Mouse (Mus musculus): ENCODE results near the gene Tet3.
"Not testable (repeated sequence)": the region's sequence is repeated elsewhere in the genome, so short reads cannot be mapped to it uniquely, and the experiment has no call there.

Gene Tet3

DNA sequence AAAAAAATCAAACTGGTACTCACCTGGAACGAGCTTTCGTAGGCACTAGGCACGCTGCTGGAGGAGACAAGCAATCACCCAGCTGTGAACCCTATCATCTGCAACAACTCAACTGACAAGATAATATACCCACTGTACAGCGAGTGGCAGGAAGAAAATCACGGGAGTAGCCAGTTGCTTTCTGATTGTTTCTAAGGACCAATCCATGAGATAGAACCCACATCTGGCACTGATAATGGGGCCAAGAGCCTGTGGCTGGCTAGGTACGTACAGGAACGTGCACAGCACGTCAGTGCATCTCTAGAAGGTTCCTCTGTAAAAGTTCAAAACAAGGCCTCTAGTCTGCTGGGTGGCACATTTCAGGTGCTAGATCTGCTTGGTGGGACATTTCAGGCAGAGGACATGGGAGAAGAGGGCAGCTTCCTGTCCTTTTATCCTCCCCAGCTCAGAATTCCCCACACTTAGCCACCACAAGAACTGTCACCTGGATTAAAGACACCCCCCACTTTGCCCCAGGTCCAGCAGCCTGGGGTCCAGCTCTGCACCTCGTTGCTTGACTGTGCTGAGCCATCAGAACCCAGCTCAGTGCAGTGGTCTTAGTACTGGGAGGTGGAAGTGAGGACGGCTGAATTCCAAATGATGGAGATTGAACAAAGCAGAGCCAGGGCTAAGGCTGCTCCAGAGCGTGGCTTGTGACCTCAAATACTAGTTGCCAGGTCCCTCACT, 97.2 kb downstream of the Tet3 start:
- no peak for DNase-seq

- no peak for DNase-seq
Measured at GRCm38 (mm10) chr6:83357436-83357835, 101.4 kb downstream of the Tet3 start.

DNA sequence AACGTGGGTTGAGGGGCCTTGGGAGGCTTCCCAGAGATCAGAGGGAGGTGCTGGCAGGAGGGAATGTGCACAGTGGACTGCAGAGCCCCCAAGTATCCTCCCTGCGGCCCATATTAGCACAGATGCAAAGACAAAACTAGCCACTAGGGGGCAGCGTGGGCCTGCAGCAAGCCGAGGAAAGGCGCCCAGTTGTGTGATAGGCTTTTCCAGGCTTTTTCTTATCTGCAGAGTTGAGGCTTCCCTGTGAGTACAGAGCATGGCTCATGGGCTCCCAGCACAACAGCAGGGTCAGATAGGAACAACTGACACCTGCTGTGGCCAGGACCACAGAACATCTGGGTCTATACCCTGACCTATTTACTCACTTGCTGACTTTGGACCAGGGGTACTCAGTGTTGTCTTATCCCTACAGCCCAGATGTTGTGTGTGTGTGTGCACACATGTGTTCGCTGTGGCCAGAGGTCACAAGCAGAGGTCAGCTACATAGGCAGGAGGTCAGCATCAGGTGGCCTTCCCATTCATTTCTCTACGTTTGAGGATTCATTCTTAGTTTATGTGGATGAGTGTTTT, 102.2 kb downstream of the Tet3 start:
- peak; percentile 91 for DNase-seq

DNA sequence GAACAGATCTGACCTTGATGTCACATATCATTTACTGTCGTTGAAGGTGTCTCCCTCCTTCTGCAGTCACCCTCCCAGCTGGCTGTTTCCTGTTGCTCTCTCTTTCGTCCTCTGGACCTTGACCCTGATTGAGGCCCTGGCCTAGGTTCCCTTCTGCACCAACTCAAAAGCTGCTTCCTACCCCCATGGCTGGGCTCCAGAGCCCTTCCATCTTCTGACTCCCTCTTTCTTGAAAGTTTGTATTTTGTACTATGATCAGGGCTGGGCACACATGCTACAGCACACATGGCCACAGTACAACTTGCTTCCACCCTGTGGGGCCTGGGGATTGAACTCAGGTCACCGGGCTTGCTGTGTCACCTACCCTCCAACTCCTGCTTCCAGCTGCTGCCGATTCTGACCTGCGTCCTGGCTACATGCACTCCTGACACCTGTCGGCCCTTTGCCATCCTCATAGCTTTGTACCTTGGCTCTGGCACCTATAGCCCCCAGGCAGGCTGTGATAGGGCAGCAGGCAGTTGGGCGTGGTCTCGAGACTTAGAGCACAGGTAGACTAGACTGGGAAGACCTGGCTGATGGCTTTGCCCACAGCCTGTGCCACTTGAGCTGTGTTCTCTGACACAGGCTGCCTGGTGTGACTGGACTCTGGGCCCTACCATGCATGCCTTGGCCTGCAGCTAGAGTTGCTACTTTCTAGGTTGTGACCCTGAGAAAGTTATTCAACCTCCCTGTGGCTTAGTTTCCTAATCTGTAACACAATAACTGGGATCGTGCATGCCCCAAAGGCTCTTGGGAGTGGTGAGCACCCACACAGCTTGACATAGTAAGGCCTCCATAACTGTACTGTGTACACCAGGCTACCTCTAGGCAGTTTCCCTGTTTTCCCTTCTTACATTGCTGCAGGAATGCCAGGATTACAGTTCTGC, 103.8 kb downstream of the Tet3 start:
- DNase-seq, result no peak

- no peak for DNase-seq
Measured at GRCm38 (mm10) chr6:83352666-83353410, 106.0 kb downstream of the Tet3 start.

DNA sequence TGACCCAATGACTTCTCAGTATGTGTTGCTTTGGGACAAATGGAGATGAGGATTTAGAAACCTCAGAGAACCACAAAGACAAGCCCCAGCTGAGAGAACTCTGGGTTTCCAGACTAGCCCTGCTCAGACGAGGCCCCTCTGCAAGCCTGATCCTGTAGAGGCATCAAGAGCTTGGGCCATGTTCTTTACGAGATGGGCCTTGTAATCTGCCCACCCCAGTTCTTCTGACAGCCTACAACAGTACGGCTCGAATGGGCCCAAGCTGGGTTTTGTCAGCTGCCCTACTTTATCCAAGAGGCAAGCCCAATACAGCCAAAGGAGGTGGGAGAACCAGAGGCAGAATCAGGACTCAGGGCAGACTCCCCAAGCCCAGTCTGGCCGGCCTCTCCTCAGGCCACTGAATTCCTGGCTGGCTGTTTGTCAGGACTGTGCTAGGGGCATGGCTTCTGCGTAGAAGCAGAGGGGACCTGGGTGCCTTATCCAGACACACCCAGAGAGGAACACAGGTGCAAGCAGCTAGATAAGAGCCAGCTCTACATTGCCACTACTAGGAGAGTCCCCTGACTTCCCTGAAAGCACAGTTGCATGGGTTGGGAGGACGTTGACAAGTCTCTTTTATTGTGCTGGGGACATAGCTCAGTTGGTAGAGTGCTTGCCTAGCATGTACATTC, 107.3 kb downstream of the Tet3 start:
- DNase-seq, result no peak

- no peak for DNase-seq
Measured at GRCm38 (mm10) chr6:83350851-83351405, 108.0 kb downstream of the Tet3 start.

- DNase-seq, result no peak
Measured at GRCm38 (mm10) chr6:83350172-83350571, 108.7 kb downstream of the Tet3 start.

DNA sequence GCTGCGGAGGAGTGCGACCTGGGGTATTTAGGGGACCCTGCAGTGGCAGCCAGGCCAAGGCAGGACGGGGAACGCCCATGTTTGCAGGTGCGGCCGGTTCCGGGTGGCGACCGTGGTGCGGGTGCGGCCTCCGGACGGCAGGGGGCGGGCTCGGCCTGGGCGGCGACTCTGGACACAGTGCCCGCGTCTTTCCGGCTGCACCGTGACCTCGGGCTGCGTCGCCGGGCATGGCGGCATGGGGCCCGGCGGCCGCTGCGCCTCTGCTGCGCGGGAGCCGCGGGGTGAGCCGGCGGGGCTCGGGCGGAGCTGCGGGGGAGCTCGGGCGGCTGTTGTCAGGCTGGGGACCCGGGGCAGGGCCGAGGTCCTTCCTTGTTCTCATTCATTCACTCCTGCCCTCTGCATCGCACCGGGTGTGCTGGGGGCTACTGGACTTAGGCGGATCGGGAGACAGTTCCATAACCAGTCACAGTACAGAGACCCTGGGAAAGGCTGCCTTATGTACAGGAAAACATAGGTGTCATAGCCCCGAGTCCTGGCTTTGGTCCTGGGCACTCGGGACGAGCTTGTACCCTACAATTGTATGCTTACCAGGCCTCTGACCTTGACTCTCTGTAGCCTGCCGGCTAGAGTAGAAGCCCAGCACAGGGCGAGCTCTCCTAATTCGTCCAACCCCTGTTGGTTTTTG, 109.5 kb downstream of the Tet3 start:
- peak; percentile 98 for DNase-seq

DNA sequence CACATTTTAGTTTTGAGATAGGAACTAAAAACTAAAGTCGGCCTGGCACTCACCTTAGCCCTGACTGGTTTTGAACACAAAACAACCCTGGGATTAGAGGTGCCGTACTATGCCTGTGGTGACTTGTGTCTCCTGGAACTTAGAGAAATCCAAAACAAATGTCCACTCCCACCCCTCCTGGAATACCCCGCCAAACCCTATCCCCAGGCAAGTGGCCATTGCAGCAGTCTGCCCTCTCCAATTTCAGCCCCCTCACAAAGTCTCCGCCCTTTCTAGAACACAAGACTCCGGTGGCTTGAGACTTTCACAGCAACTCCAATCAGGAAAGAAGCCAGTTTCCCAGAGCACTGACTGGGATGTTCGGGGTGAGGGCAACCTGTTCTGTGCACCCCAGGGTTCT, 110.0 kb downstream of the Tet3 start, which contains the start of gene Bola3:
Gene Bola3 (plus strand): TSS at position 275 of the 400 bp plus-strand sequence.
- no peak for DNase-seq

GRCm38 (mm10) chr6:83347916-83348315, 111.0 kb downstream of the Tet3 start:
- DNase-seq, result no peak

DNA sequence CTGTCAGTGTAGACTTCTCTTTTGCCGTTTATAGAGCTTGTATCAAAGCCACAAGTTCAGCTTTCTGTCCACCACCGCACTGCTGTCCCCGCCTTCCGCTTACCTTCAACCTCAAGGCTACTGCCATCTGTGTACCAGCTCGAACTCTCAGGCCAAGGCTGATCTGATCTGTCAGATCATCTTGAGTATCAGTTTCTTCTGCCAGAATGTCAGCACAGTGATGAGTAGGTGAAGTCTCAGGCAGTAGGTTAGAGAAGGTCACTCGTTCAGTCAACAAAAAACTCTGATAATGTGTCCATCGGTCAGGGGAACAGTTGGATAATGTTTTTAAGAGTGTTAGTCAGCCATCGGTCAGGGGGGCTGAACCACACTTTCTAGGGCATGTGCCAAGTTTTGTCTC, 113.6 kb downstream of the Tet3 start:
- not testable (repeated sequence) for DNase-seq

- DNase-seq, result no peak
Measured at GRCm38 (mm10) chr6:83342957-83343356, 115.9 kb downstream of the Tet3 start.

- DNase-seq, result no peak
Measured at GRCm38 (mm10) chr6:83341387-83341786, 117.5 kb downstream of the Tet3 start.

GRCm38 (mm10) chr6:83327591-83328190, 131.2 kb downstream of the Tet3 start:
- peak; percentile 50 to 56 for DNase-seq

- no peak for DNase-seq
Measured at GRCm38 (mm10) chr6:83326761-83327160, 132.1 kb downstream of the Tet3 start.

DNA sequence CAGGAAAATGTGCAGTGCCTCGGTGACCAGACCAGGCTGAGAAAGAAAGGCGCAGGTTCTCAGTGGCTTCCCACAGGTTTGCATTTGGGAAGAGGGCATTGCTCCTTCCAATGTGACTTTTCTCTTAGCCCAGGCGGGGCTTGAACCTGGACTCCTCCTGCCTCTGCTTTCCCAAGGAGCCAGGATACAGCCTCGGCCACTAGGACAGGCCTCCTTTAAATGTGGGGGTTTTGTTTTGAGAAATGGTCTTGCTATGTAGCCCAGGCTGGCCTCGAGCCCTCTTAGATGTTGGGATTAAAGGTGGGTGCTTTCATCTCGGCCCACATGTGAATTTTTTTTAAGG, 132.5 kb downstream of the Tet3 start:
- DNase-seq, result peak in 1 of 2 experiments; percentile 16

DNA sequence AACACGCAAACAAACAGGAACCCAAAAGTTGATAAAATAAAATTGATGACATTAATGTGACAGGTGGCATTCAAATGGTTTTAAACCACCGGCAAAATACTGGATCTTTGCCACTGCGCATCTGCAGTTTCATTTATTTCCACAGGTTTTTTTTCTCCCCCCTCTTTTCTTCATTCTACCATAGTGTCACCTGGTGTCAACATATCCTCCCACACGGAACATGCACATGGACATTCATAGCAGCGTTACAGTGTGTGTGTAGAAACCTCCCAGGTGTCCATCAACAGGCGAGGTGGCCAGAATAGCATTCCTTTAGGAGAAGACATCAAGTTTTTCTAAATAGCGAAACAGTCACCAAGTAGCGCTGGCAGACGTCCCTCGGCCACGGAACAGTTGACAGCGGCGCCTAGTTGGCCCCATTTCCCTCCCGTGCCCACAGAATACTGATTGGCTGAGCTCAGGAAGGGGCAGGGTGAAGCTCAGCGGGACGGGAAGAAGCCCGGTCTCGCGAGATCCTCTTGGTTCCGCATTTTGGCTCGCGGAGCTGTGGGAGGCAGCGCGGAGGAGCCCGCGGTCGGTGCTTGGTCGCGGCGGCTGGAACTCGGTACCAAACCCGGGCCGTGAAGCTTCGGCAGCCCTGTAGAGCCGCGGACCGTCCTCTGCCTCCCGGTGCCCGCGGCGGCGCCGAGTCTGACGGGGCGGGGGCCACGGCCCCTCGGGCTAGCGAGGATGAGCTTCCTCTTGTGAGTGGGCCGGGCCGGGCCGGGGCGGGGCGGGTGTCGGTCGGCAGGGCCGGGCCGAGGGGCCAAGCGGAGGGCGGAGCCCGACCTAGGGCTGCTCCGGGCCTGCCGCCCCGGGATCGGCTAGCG, 133.1 kb downstream of the Tet3 start, which contains the start of the genes Mthfd2 and Mob1a:
Gene Mthfd2 (minus strand): TSS at position 384 of the 869 bp plus-strand sequence.
Gene Mob1a (plus strand): TSS at position 492 of the 869 bp plus-strand sequence.
- peak; percentile 94 to 95 for DNase-seq

DNA sequence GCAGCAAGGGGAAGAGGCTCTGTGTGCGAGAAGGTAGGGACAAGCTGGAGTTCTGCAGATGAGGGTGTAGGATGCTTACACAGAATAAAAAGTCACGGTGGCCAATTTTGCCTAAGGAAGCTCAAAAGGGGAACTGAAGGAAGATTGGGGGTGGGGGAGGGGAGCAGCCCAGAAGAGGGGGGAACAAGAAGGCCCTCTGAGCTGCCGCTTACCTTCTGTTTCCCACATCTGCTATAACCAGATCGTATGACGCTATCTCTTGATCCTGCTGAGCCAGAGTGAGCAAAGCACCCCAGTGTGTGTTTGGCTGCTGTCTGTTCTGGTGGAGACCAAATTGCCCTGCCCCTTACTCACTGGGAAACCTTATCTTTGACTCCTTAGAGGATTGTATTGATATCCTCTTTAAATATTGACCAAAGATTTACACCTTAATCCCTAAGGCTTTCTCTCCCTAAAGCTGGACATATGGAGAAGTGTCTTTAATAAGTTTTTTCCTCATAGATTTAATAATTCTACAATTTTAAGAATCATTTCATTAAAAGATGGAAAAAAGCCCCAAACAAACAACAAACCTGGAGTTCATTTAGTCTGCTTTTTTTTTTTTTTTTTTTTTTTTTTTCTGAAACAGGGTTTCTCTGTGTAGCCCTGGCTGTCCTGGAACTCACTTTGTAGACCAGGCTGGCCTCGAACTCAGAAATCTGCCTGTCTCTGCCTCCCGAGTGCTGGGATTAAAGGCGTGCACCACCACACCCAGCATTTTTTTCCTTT, 135.0 kb downstream of the Tet3 start:
- peak; percentile 11 to 21 for DNase-seq

Measured in B cell, adult 2 months (primary cell).